Mouse (Mus musculus) layer of hippocampus, adult 2 months (tissue): Measurements from ENCODE around the gene Eif2ak2. TPM values are rescaled to one million over a fixed set of nuclear protein-coding genes. Genes with fewer than 3 reads are reported as not detected.
A peak's percentile ranks its signal among the peaks of the same experiment; 100 is the strongest.

Source experiments
- DNase-seq, 2 experiments: peaks; one replicate each; pipeline ENCODE4 v3.0.0; 2022; ENCODE audit warnings: low spot score in 2 of 2
- H3K27ac ChIP-seq: fragments of 200-600 bp; 2 replicates; pipeline ENCODE4 v1.8.1; 2022
- H3K4me3 ChIP-seq: fragments of 200-600 bp; 2 replicates; pipeline ENCODE4 v1.8.1; 2022; ENCODE audit warnings: mild to moderate bottlenecking
- CTCF ChIP-seq: fragments of 200-600 bp; conservative IDR thresholded peaks from 2 replicates; pipeline ENCODE4 v1.8.1; 2022; ENCODE audit warnings: antibody characterized with exemption, mild to moderate bottlenecking, moderate library complexity
- long read RNA-seq, 2 experiments: library from polyadenylated mRNA; stranded (forward); transcript quantifications; one replicate each; pipeline ENCODE4 v2.0.0; 2021; ENCODE audit warnings: borderline mapping rate in 2 of 2
- total RNA-seq, 2 experiments: library from RNA; stranded (reverse); gene quantifications; 2 replicates each; pipeline ENCODE4 v1.2.3; 2021

Eif2ak2 gene
- total RNA-seq, result 1 to 10 TPM; 5.4 to 6.2 TPM
- long read RNA-seq, experiment 1, result 0 reads
- long read RNA-seq, experiment 2, full-length matches to known transcripts, result 1 of 1 reads
- long read RNA-seq, experiment 2, partial matches to known transcripts, result 0 of 1 reads
- long read RNA-seq, experiment 2, other reads (novel, unspliced or antisense), result 0 of 1 reads

- TF ChIP-seq CTCF, result no peak
- DNase-seq, result peak; percentile 28 to 42
- H3K4me3 ChIP-seq, result peak within 1 kb of the TSS; percentile 71
- peak within 1 kb of the TSS; percentile 64 for H3K27ac ChIP-seq
Observed at GRCm38 (mm10) chr17:78882401-78883112, at the start of gene Eif2ak2. Eif2ak2 (minus strand) TSS chr17:78882573.

- no peak overlapping the region for H3K4me3 ChIP-seq
- no peak for DNase-seq
Observed at GRCm38 (mm10) chr17:78917696-78918095, 35.3 kb upstream of the Eif2ak2 start.

GRCm38 (mm10) chr17:78916899-78917298 lies 34.5 kb upstream of the Eif2ak2 start:
- TF ChIP-seq CTCF, result no peak
- Histone ChIP-seq H3K4me3 (peak overlapping the region; percentile 86), H3K27ac (peak overlapping the region; percentile 94)
- DNase-seq, result no peak

More at GRCm38 (mm10) chr17:78917696-78918095, 35.3 kb upstream of the Eif2ak2 start:
- peak overlapping the region; percentile 94 for H3K27ac ChIP-seq
- TF ChIP-seq CTCF, result no peak

GRCm38 (mm10) chr17:78916369-78916813 lies 34.0 kb upstream of the Eif2ak2 start, which contains the start of gene Cebpzos:
Cebpzos (plus strand) TSS chr17:78916500.
- TF ChIP-seq CTCF, result no peak
- Histone ChIP-seq H3K4me3 (peak within 1 kb of the TSS; percentile 86), H3K27ac (peak within 1 kb of the TSS; percentile 94)
- peak; percentile 85 to 90 for DNase-seq

- no peak for TF ChIP-seq CTCF
- H3K4me3 ChIP-seq, result peak overlapping the region; percentile 86
- no peak for DNase-seq
- H3K27ac ChIP-seq, result peak overlapping the region; percentile 94
Observed at GRCm38 (mm10) chr17:78915772-78916171, 33.4 kb upstream of the Eif2ak2 start.

- Histone ChIP-seq H3K27ac (no peak overlapping the region), H3K4me3 (no peak overlapping the region)
- no peak for TF ChIP-seq CTCF
- no peak for DNase-seq
Observed at GRCm38 (mm10) chr17:78913921-78914320, 31.5 kb upstream of the Eif2ak2 start.

GRCm38 (mm10) chr17:78912861-78913281 lies 30.5 kb upstream of the Eif2ak2 start:
- H3K4me3 ChIP-seq, result peak overlapping the region; percentile 45
- TF ChIP-seq CTCF, result no peak
- no peak overlapping the region for H3K27ac ChIP-seq
- no peak for DNase-seq

- no peak for TF ChIP-seq CTCF
- Histone ChIP-seq H3K27ac (no peak overlapping the region), H3K4me3 (no peak overlapping the region)
- DNase-seq, result no peak
Observed at GRCm38 (mm10) chr17:78909374-78909773, 27.0 kb upstream of the Eif2ak2 start.

GRCm38 (mm10) chr17:78906892-78907291 lies 24.5 kb upstream of the Eif2ak2 start, which contains the start of gene Sult6b1:
Sult6b1 (minus strand) TSS chr17:78906992.
- DNase-seq, result no peak
- Histone ChIP-seq H3K4me3 (no peak within 1 kb of the TSS), H3K27ac (no peak within 1 kb of the TSS)
- no peak for TF ChIP-seq CTCF

- Histone ChIP-seq H3K4me3 (no peak overlapping the region), H3K27ac (no peak overlapping the region)
- DNase-seq, result no peak
- no peak for TF ChIP-seq CTCF
Observed at GRCm38 (mm10) chr17:78903158-78903557, 20.8 kb upstream of the Eif2ak2 start.

GRCm38 (mm10) chr17:78895394-78895793 lies 13.0 kb upstream of the Eif2ak2 start:
- no peak overlapping the region for H3K4me3 ChIP-seq
- DNase-seq, result peak in 1 of 2 experiments; percentile 21
- peak; percentile 65 for TF ChIP-seq CTCF
- H3K27ac ChIP-seq, result no peak overlapping the region

GRCm38 (mm10) chr17:78894991-78895390 lies 12.6 kb upstream of the Eif2ak2 start:
- DNase-seq, result no peak
- H3K27ac ChIP-seq, result no peak overlapping the region
- no peak overlapping the region for H3K4me3 ChIP-seq
- TF ChIP-seq CTCF, result no peak

GRCm38 (mm10) chr17:78891020-78891419 lies 8.6 kb upstream of the Eif2ak2 start:
- no peak for TF ChIP-seq CTCF
- DNase-seq, result no peak
- H3K27ac ChIP-seq, result no peak overlapping the region
- no peak overlapping the region for H3K4me3 ChIP-seq
